8 mouse cellular contexts compared by ENCODE assay signal in the genomic region with DNA sequence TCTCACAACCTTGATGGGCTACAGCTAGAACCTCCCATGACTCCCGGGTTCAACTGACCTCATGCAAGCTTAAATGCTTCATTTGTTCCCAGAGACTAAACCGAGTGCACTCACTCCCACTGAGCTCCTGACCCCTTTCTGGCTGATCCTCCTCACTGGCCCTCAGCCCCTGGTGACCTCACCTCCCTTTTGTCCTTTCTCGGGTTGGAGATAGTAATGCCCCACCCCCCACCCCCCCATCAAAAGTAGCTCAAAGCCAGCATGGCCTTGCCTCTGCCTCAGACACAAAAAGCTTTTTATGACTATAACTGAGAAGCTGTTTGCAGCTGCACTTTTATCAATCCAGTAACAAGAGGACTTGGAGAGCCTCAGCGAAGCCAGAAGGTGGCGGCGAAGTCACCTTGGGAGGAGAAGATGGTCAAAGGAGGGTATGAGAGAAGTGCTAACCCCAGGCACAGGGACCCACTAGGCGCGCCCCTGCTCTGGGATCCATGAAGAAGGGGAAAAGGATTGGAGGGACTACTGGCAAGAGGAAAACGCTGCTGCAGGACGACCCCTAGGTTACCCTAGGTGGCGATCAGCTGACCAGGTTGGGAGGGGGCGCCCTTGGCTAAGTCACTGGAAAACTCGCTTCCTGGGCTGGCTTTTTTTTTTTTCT. TPM values are rescaled to one million over a fixed set of nuclear protein-coding genes. Genes with fewer than 3 reads are reported as not detected.
DNase-seq lines count a peak whose midpoint lies in the region; ATAC-seq lines count a peak whose summit lies in the region.

No protein-coding gene starts in this region.

- peaks cover 28% of the 10 kb centered on the region for H3K27me3 ChIP-seq in kidney, embryonic 15.5 days
- peaks cover 2% of the 10 kb centered on the region; the same call in 1 of the 2 replicates for H3K27me3 ChIP-seq in embryonic facial prominence, embryonic 11.5 days (ENCODE audit: control insufficient read depth, insufficient read depth, low read length)
- peaks cover 16% of the 10 kb centered on the region for H3K27me3 ChIP-seq in limb, embryonic 11.5 days (ENCODE audit: control insufficient read depth, insufficient read depth, low read length)
- H3K27me3 ChIP-seq in stomach, embryonic 16.5 days (ENCODE audit: control insufficient read depth, insufficient read depth, low read length): peaks cover 22% of the 10 kb centered on the region

- no peaks in the 10 kb centered on the region for H3K9me3 ChIP-seq in kidney, embryonic 15.5 days (replicated peaks)
- H3K9me3 ChIP-seq in embryonic facial prominence, embryonic 11.5 days (replicated peaks; ENCODE audit: control insufficient read depth, low read length): no peaks in the 10 kb centered on the region
- no peaks in the 10 kb centered on the region for H3K9me3 ChIP-seq in limb, embryonic 11.5 days (ENCODE audit: control insufficient read depth, low read length)
- no peaks in the 10 kb centered on the region for H3K9me3 ChIP-seq in stomach, embryonic 16.5 days (replicated peaks; ENCODE audit: control insufficient read depth, low read length)

- H3K36me3 ChIP-seq in kidney, embryonic 15.5 days: no peaks in the 10 kb centered on the region
- H3K36me3 ChIP-seq in embryonic facial prominence, embryonic 11.5 days (replicated peaks; ENCODE audit: control insufficient read depth, insufficient read depth, low read depth, low read length): no peaks in the 10 kb centered on the region
- H3K36me3 ChIP-seq in limb, embryonic 11.5 days (ENCODE audit: control insufficient read depth, insufficient read depth, low read length): no peaks in the 10 kb centered on the region
- no peaks in the 10 kb centered on the region for H3K36me3 ChIP-seq in stomach, embryonic 16.5 days (ENCODE audit: control insufficient read depth, insufficient read depth, low read length)

- no peak for DNase-seq in kidney, adult 18-20 months
- peak; percentile 27 for DNase-seq in MN1 (ENCODE audit: low spot score)
- DNase-seq in embryonic facial prominence, embryonic 11.5 days (ENCODE audit: low spot score): peak; percentile 3
- DNase-seq in limb, embryonic 11.5 days (ENCODE audit: low spot score): no peak
- DNase-seq in urinary bladder, adult 18-20 months (ENCODE audit: low spot score in 2 of 2): no peak
- no peak for DNase-seq in urinary bladder, postnatal 25 days (ENCODE audit: low spot score)

- ATAC-seq in kidney, embryonic 15.5 days (replicated peaks; ENCODE audit: low FRiP score): peak; percentile 33
- 0 out of 2 replicates have a peak, but pooled peaks have one; percentile 15 for ATAC-seq in embryonic facial prominence, embryonic 11.5 days (replicated peaks; ENCODE audit: insufficient number of reproducible peaks, low FRiP score, low TSS enrichment, low read depth)
- peak; percentile 63 for ATAC-seq in limb, embryonic 11.5 days (ENCODE audit: insufficient number of reproducible peaks, low FRiP score, low TSS enrichment, low read depth)
- no peak for ATAC-seq in stomach, embryonic 16.5 days (ENCODE audit: insufficient read depth, low FRiP score)

- H3K27ac ChIP-seq in kidney, embryonic 15.5 days: no peak overlapping the region
- H3K27ac ChIP-seq in embryonic facial prominence, embryonic 11.5 days (replicated peaks; ENCODE audit: low read depth, low read length): peak overlapping the region; percentile 56; the same call in 1 of the 2 replicates
- H3K27ac ChIP-seq in limb, embryonic 11.5 days (replicated peaks; ENCODE audit: low read depth, low read length): no peak overlapping the region
- no peak overlapping the region for H3K27ac ChIP-seq in stomach, embryonic 16.5 days (ENCODE audit: low read length)

- H3K9ac ChIP-seq in kidney, embryonic 15.5 days: no peak overlapping the region
- H3K9ac ChIP-seq in embryonic facial prominence, embryonic 11.5 days (replicated peaks; ENCODE audit: low read length): peak overlapping the region; percentile 66
- peak overlapping the region; percentile 43; the same call in 1 of the 2 replicates for H3K9ac ChIP-seq in limb, embryonic 11.5 days (ENCODE audit: low read length)
- H3K9ac ChIP-seq in stomach, embryonic 16.5 days (ENCODE audit: low read length): no peak overlapping the region; the same call in 1 of the 2 replicates

- peaks cover 20% of the 10 kb centered on the region for H3K4me1 ChIP-seq in kidney, embryonic 15.5 days
- no peaks in the 10 kb centered on the region for H3K4me1 ChIP-seq in embryonic facial prominence, embryonic 11.5 days (ENCODE audit: control insufficient read depth, insufficient read depth, low read length)
- 0 out of 2 replicates have a peak, but pooled peaks cover 5% of the 10 kb centered on the region for H3K4me1 ChIP-seq in limb, embryonic 11.5 days (ENCODE audit: control insufficient read depth, insufficient read depth, low read length)
- peaks cover 9% of the 10 kb centered on the region for H3K4me1 ChIP-seq in stomach, embryonic 16.5 days (ENCODE audit: control insufficient read depth, insufficient read depth, low read length)

- H3K4me3 ChIP-seq in kidney, embryonic 15.5 days (replicated peaks): peak overlapping the region; percentile 56
- peak overlapping the region; percentile 55 for H3K4me3 ChIP-seq in embryonic facial prominence, embryonic 11.5 days (ENCODE audit: low read depth, low read length)
- peak overlapping the region; percentile 51 for H3K4me3 ChIP-seq in limb, embryonic 11.5 days (ENCODE audit: low read depth, low read length)
- H3K4me3 ChIP-seq in stomach, embryonic 16.5 days (replicated peaks; ENCODE audit: low read length): peak overlapping the region; percentile 56

- 2% methylated on average over 13 of the region's 13 CpGs for WGBS in kidney, embryonic 15.5 days
- under 1% methylated on average over 13 of the region's 13 CpGs for WGBS in embryonic facial prominence, embryonic 11.5 days
- WGBS in limb, embryonic 11.5 days: 0% methylated on average over 12 of the region's 13 CpGs
- 2% methylated on average over 13 of the region's 13 CpGs for WGBS in stomach, embryonic 16.5 days

- peak overlapping the region; percentile 97 for H3K4me2 ChIP-seq in kidney, embryonic 15.5 days
- H3K4me2 ChIP-seq in embryonic facial prominence, embryonic 11.5 days (ENCODE audit: low read depth, low read length): peak overlapping the region; percentile 99
- peak overlapping the region; percentile 97 for H3K4me2 ChIP-seq in limb, embryonic 11.5 days (ENCODE audit: low read depth, severe bottlenecking)
- H3K4me2 ChIP-seq in stomach, embryonic 16.5 days (ENCODE audit: low read depth, low read length): peak overlapping the region; percentile 92

RNA-seq across cellular contexts. Expression of a gene that starts 1.6 kb away (rescaled TPM):
- polyA plus RNA-seq in kidney, embryonic 15.5 days (2015; fragmentation: Nextera tagmentation; extraction: Ambion mirVana): 0.19 and 0.51 TPM in 2 replicates
- polyA plus RNA-seq in embryonic facial prominence, embryonic 11.5 days (2014; fragmentation: Nextera tagmentation; extraction: Ambion mirVana): 4.8 and 5.3 TPM in 2 replicates
- polyA plus RNA-seq in limb, embryonic 11.5 days (2014; fragmentation: Nextera tagmentation; extraction: Ambion mirVana): 0.36 and 0.95 TPM in 2 replicates
- polyA plus RNA-seq in stomach, embryonic 16.5 days (2015; fragmentation: Nextera tagmentation; extraction: Ambion mirVana): 1.0 and 2.3 TPM in 2 replicates

Comparison
In these comparisons a context has a peak if more than half of its experiments do, and no peak if none do; other contexts are left out.
1. H3K9ac ChIP-seq: peak in embryonic facial prominence, embryonic 11.5 days (single experiment) and limb, embryonic 11.5 days (single experiment); none in kidney, embryonic 15.5 days (single experiment) and stomach, embryonic 16.5 days (single experiment).
2. DNase-seq: peak in MN1 (single experiment) and embryonic facial prominence, embryonic 11.5 days (single experiment); none in kidney, adult 18-20 months (single experiment), limb, embryonic 11.5 days (single experiment), urinary bladder, adult 18-20 months (0 of 2) and urinary bladder, postnatal 25 days (single experiment).
3. Peak in every context shown above with its lines, with median percentiles within 50 percentile points of each other: H3K4me2 ChIP-seq and H3K4me3 ChIP-seq.